Mouse (Mus musculus) stomach, postnatal 0 days (tissue): ENCODE results near the gene Adamtsl4.

ENCODE experiments used
- CTCF ChIP-seq: IDR thresholded peaks from 2 replicates; pipeline ENCODE4 v1.5.1; 2016; ENCODE audit warnings: antibody characterized with exemption, low read depth, mild to moderate bottlenecking, moderate library complexity
- EP300 ChIP-seq: optimal IDR thresholded peaks from 2 replicates; pipeline ENCODE3; 2016; ENCODE audit warnings: antibody characterized with exemption

DNA sequence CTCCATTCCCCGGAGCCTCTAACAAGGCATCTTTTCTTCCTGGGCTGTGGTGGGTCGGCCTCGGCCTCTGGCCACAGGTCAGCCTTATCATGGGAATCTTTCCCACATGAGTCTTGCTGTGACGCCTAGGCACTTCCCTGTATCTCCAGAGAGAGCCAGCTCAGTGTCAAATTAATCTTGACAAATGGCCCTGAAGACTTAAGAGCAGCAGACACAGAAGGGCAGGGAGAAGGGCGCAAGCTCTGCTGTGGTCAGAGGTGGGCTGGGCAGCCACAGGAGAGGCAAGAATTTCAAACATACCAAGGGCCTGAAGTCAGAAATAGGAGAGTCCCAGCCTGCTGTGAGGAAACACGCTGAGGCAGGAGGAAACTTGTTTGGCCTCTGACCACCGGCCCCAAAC, 8.6 kb upstream of the Adamtsl4 start:
- TF ChIP-seq CTCF = no peak
- no peak for TF ChIP-seq EP300
